Mouse (Mus musculus): ENCODE measurements around the gene Crybb2.

- no peak for TF ChIP-seq MAFK (IDR thresholded peaks at IDR 0.05; ENCODE audit: insufficient read depth, low read depth, low read length)
- no peak for TF ChIP-seq ZC3H11A (IDR thresholded peaks at IDR 0.05; ENCODE audit: borderline replicate concordance, low read depth, low read length)
- TF ChIP-seq HCFC1 (IDR thresholded peaks at IDR 0.05; ENCODE audit: borderline replicate concordance, insufficient read depth, low read length) = no peak
- no peak for TF ChIP-seq CHD2 (IDR thresholded peaks at IDR 0.05; ENCODE audit: low read depth, low read length)
Measured at GRCm38 (mm10) chr5:113049876-113050275, 20.0 kb downstream of the Crybb2 start.

All from ES-E14 (cell line).